Mouse (Mus musculus) testis, adult 2 months (tissue): ENCODE measurements at regions not wholly inside any gene's neighbourhood (a gene's known extent, or its start where the extent isn't known, plus 50 kb on each side); places are given as distances from the start of the nearest gene placed in this dataset.

Experiments
- CTCF ChIP-seq: fragments of 200-500 bp; IDR thresholded peaks from 2 replicates; pipeline ENCODE4 v1.5.1; 2012; ENCODE audit warnings: low read depth, mild to moderate bottlenecking, inconsistent platforms, low read length, moderate library complexity; ENCODE audit not compliant: control insufficient read depth, insufficient read depth, insufficient replicate concordance
- POLR2A ChIP-seq: fragments of 200-500 bp; IDR thresholded peaks from 2 replicates; pipeline ENCODE4 v1.6.1; 2012; ENCODE audit warnings: low read depth, mild to moderate bottlenecking, inconsistent platforms, low read length, moderate library complexity; ENCODE audit not compliant: control insufficient read depth

DNA sequence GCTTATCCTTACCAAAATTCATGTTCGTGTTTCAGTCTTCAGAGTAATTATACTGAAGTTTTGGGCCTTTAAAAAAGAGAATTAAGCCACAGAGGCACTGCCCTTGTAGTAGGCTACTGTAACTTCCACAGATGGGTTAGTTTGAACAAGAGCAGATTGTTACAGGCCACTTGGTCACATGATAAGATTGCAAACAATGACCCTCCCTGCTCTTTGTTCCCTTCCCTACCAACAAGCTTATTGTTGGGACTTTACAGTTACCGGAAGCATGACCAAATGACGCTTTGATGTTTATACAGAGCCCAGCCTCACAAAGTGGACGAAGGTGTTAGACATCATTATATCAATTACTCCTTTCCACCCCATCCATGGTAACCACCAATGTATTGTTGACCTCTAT, 63.9 kb upstream of the Galnt18 start:
- TF ChIP-seq CTCF (no peak), POLR2A (no peak)
